Mouse (Mus musculus) kidney, adult 11 months (tissue): ENCODE data around the gene Gm28490.
"Not testable (repeated sequence)": the region's sequence is repeated elsewhere in the genome, so short reads cannot be mapped to it uniquely, and the experiment has no call there.

Experiments used
- DNase-seq: peaks from one replicate; pipeline ENCODE4 v3.0.0; 2022

Gm28490 gene

DNA sequence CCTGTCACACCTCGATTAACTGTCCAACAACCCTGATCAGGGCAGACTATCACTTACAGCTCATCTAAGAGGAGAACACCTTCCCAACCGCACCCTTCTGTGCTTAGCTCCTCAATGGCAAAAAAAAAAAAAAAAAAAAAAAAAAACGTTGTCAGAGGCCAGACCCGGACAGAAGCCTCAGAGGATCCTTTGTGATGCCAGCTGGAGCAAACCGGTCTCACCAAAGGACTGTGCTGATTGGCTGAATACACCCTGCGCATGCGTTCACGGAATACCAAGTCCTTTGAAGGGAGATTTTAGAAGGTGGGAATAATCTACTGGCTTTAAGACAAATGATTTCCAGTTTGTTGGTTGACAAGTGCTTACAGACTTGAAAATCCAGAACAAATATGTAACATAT is at the start of gene Gm28490:
Gene Gm28490 (minus strand): TSS at position 101 of the 400 bp plus-strand sequence.
- not testable (repeated sequence) for DNase-seq
